Mouse (Mus musculus) spleen, adult 2 months (tissue): ENCODE measurements around the gene Rab11fip3. TPM values are rescaled to one million over a fixed set of nuclear protein-coding genes. Genes with fewer than 3 reads are reported as not detected.

Source experiments
- DNase-seq, 2 experiments: peaks; one replicate each; pipeline versions ENCODE4 v3.0.0 to v3.0.0-alpha.2; 2012 to 2021; ENCODE audit warnings: low spot score in 2 of 2, low read depth in 1 of 2
- H3K27ac ChIP-seq: fragments of 200-500 bp; 2 replicates; pipeline ENCODE4 v1.5.1; 2012; ENCODE audit warnings: low read length, inconsistent platforms; ENCODE audit not compliant: insufficient read depth
- H3K27me3 ChIP-seq: fragments of 200-500 bp; 2 replicates; pipeline ENCODE4 v1.6.1; 2012; ENCODE audit warnings: mild to moderate bottlenecking, moderate library complexity, low read length, inconsistent platforms; ENCODE audit not compliant: control insufficient read depth, insufficient read depth
- H3K36me3 ChIP-seq: fragments of 200-500 bp; 2 replicates; pipeline ENCODE4 v1.6.1; 2012; ENCODE audit warnings: mild to moderate bottlenecking, low read length, inconsistent platforms; ENCODE audit not compliant: control insufficient read depth, insufficient read depth
- H3K4me1 ChIP-seq: fragments of 200-500 bp; 2 replicates; pipeline ENCODE4 v1.6.1; 2011; ENCODE audit warnings: inconsistent platforms; ENCODE audit not compliant: control insufficient read depth, insufficient read depth, insufficient read length
- H3K4me3 ChIP-seq: fragments of 200-500 bp; 2 replicates; pipeline ENCODE4 v1.5.1; 2011; ENCODE audit warnings: mild to moderate bottlenecking, inconsistent platforms; ENCODE audit not compliant: insufficient read depth, insufficient read length; ENCODE audit errors: extremely low read depth
- CTCF ChIP-seq: fragments of 200-500 bp; IDR thresholded peaks from 2 replicates; pipeline ENCODE4 v1.5.1; 2011; ENCODE audit warnings: mild to moderate bottlenecking, inconsistent platforms; ENCODE audit not compliant: insufficient read depth, insufficient read length, insufficient replicate concordance; ENCODE audit errors: extremely low read depth
- POLR2A ChIP-seq: fragments of 200-500 bp; IDR thresholded peaks from 2 replicates; pipeline ENCODE4 v1.6.1; 2011; ENCODE audit warnings: low read depth, low read length, inconsistent platforms
- WGBS: fragments of 180-500 bp; shearing (Covaris S2); methylation state at CpG from one replicate; pipeline ENCODE4 v1.1.7; 2018; 5-methylcytosine and 5-hydroxymethylcytosine counted together
- polyA plus RNA-seq: library from polyadenylated mRNA; depleted of rRNA; stranded (reverse); fragments of >200 nt; gene quantifications from 2 replicates; pipeline ENCODE4 v1.2.3, GENCODE M21; 2012

The Rab11fip3 gene
- polyA plus RNA-seq, 1 experiment: 13.3 TPM

- Histone ChIP-seq H3K36me3 (no peaks in the 10 kb centered on the region), H3K4me3 (no peak overlapping the region), H3K27ac (no peak overlapping the region), H3K4me1 (no peaks in the 10 kb centered on the region), H3K27me3 (no peaks in the 10 kb centered on the region)
- WGBS: 48% methylated on average over 2 of the region's 2 CpGs
- no peak for DNase-seq
- TF ChIP-seq CTCF (no peak), POLR2A (no peak)
Observed at GRCm38 (mm10) chr17:26080867-26081266, 11.5 kb upstream of the Rab11fip3 start.

GRCm38 (mm10) chr17:26078851-26079250 is 9.5 kb upstream of the Rab11fip3 start:
- 73% methylated on average over 2 of the region's 2 CpGs for whole genome bisulfite sequencing
- H3K4me1 ChIP-seq: no peaks in the 10 kb centered on the region

GRCm38 (mm10) chr17:26075246-26075645 is 5.9 kb upstream of the Rab11fip3 start:
- H3K4me1 ChIP-seq: no peaks in the 10 kb centered on the region
- DNase-seq: no peak
- WGBS: 79% methylated on average over 3 of the region's 3 CpGs
- no peaks in the 10 kb centered on the region for H3K36me3 ChIP-seq
- no peak overlapping the region for H3K4me3 ChIP-seq
- H3K27me3 ChIP-seq: peaks cover 2% of the 10 kb centered on the region; the same call in 1 of the 2 replicates
- H3K27ac ChIP-seq: no peak overlapping the region
- TF ChIP-seq CTCF: no peak
- no peak for TF ChIP-seq POLR2A

More at GRCm38 (mm10) chr17:26078851-26079250, 9.5 kb upstream of the Rab11fip3 start:
- no peaks in the 10 kb centered on the region for H3K27me3 ChIP-seq
- DNase-seq: no peak
- no peaks in the 10 kb centered on the region for H3K36me3 ChIP-seq
- no peak overlapping the region for H3K4me3 ChIP-seq
- TF ChIP-seq CTCF (no peak), POLR2A (no peak)
- H3K27ac ChIP-seq: no peak overlapping the region

GRCm38 (mm10) chr17:26070136-26070535 is 781 bp upstream of the Rab11fip3 start:
- Histone ChIP-seq H3K27me3 (peaks cover 4% of the 10 kb centered on the region), H3K4me3 (0 out of 2 replicates have a peak overlapping the region, but pooled peaks have one; percentile 93), H3K27ac (no peak overlapping the region), H3K36me3 (no peaks in the 10 kb centered on the region), H3K4me1 (peaks cover 14% of the 10 kb centered on the region)
- no peak for DNase-seq
- whole genome bisulfite sequencing: 23% methylated on average over 6 of the region's 6 CpGs
- TF ChIP-seq CTCF: no peak
- TF ChIP-seq POLR2A: no peak

GRCm38 (mm10) chr17:26068024-26068830 is 1.1 kb downstream of the Rab11fip3 start:
- WGBS: 16% methylated on average over 44 of the region's 44 CpGs
- peaks cover 4% of the 10 kb centered on the region for H3K27me3 ChIP-seq
- no peak for DNase-seq

GRCm38 (mm10) chr17:26066488-26067020 is 2.8 kb downstream of the Rab11fip3 start:
- Histone ChIP-seq H3K4me3 (no peak overlapping the region), H3K27me3 (peaks cover 4% of the 10 kb centered on the region), H3K36me3 (no peaks in the 10 kb centered on the region), H3K27ac (no peak overlapping the region), H3K4me1 (peaks cover 14% of the 10 kb centered on the region)
- 91% methylated on average over 7 of the region's 7 CpGs for WGBS
- TF ChIP-seq POLR2A (no peak), CTCF (no peak)
- no peak for DNase-seq

More at GRCm38 (mm10) chr17:26068024-26068830, 1.1 kb downstream of the Rab11fip3 start:
- peaks cover 14% of the 10 kb centered on the region for H3K4me1 ChIP-seq
- H3K36me3 ChIP-seq: no peaks in the 10 kb centered on the region
- H3K27ac ChIP-seq: no peak overlapping the region
- TF ChIP-seq CTCF: no peak
- TF ChIP-seq POLR2A: no peak
- peak overlapping the region; percentile 93 for H3K4me3 ChIP-seq

GRCm38 (mm10) chr17:26064916-26065315 is 4.4 kb downstream of the Rab11fip3 start:
- Histone ChIP-seq H3K36me3 (no peaks in the 10 kb centered on the region), H3K27ac (no peak overlapping the region), H3K27me3 (peaks cover 2% of the 10 kb centered on the region), H3K4me3 (no peak overlapping the region), H3K4me1 (peaks cover 14% of the 10 kb centered on the region)
- 45% methylated on average over 6 of the region's 6 CpGs for WGBS
- TF ChIP-seq CTCF (no peak), POLR2A (no peak)
- DNase-seq: no peak
